Mouse (Mus musculus) heart, postnatal 10 days (tissue): ENCODE results near the gene Dpf2. TPM values are rescaled to one million over a fixed set of nuclear protein-coding genes. Genes with fewer than 3 reads are reported as not detected.

Source experiments
- DNase-seq, 2 experiments: peaks; one replicate each; pipeline ENCODE4 v3.0.0; 2021
- intact Hi-C: fragments of 180-260 bp; cut with DNase I; formaldehyde crosslinking; loops from one replicate; pipeline ENCODE4 v1.15.1; 2025
- total RNA-seq, 2 experiments: library from RNA; stranded (reverse); gene quantifications; 2 replicates each; pipeline ENCODE4 v1.2.3; 2021

The Dpf2 gene
- total RNA-seq, 2 experiments from 2014 or later = 100 to 101 TPM

- intact Hi-C loops = no loop called here
- peak in 1 of 2 experiments; percentile 46 for DNase-seq
Observed at GRCm38 (mm10) chr19:5937836-5938406, 25.1 kb upstream of the Dpf2 start.

GRCm38 (mm10) chr19:5937095-5937835 lies 24.5 kb upstream of the Dpf2 start:
- intact Hi-C loops = no loop called here
- DNase-seq = no peak

GRCm38 (mm10) chr19:5935691-5936090 lies 22.9 kb upstream of the Dpf2 start:
- intact Hi-C loops = no loop called here
- DNase-seq = peak; percentile 61 to 64

GRCm38 (mm10) chr19:5935266-5935665 lies 22.5 kb upstream of the Dpf2 start:
- intact Hi-C loops = no loop called here
- DNase-seq = peak; percentile 77 to 81

GRCm38 (mm10) chr19:5929634-5930596 lies 17.1 kb upstream of the Dpf2 start:
- intact Hi-C loops = no loop called here
- DNase-seq = peak; percentile 81

GRCm38 (mm10) chr19:5928546-5928945 lies 15.7 kb upstream of the Dpf2 start:
- intact Hi-C loops = no loop called here
- DNase-seq = no peak

- no peak for DNase-seq
- intact Hi-C loops = no loop called here
Observed at GRCm38 (mm10) chr19:5928104-5928503, 15.3 kb upstream of the Dpf2 start.

GRCm38 (mm10) chr19:5927532-5927931 lies 14.7 kb upstream of the Dpf2 start:
- intact Hi-C loops = no loop called here
- DNase-seq = no peak

GRCm38 (mm10) chr19:5927026-5927425 lies 14.2 kb upstream of the Dpf2 start:
- DNase-seq = peak in 1 of 2 experiments; percentile 24
- intact Hi-C loops = no loop called here

- intact Hi-C loops = loop anchor here (2.0 kb wide), 1 partner anchor 15 kb away; no protein-coding TSS in a partner anchor
- DNase-seq = peak; percentile 30 to 43
Observed at GRCm38 (mm10) chr19:5925311-5925855, 12.6 kb upstream of the Dpf2 start.

- DNase-seq = peak; percentile 97 to 98
- intact Hi-C loops = loop anchor here (1.0 to 2.0 kb wide), 2 partner anchors 16 to 32 kb away; no protein-coding TSS in a partner anchor
Observed at GRCm38 (mm10) chr19:5924713-5925093, 11.9 kb upstream of the Dpf2 start, which contains the start of gene Cdc42ep2. Gene Cdc42ep2, minus strand, starts transcription at chr19:5924816.

- DNase-seq = peak; percentile 95 to 97
- intact Hi-C loops = loop anchor here (1.0 to 2.0 kb wide), 2 partner anchors 17 to 32 kb away; no protein-coding TSS in a partner anchor
Observed at GRCm38 (mm10) chr19:5923990-5924712, 11.3 kb upstream of the Dpf2 start.

GRCm38 (mm10) chr19:5922963-5923362 lies 10.2 kb upstream of the Dpf2 start:
- DNase-seq = no peak
- intact Hi-C loops = no loop called here

GRCm38 (mm10) chr19:5922119-5922942 lies 9.5 kb upstream of the Dpf2 start:
- peak; percentile 69 to 71 for DNase-seq
- intact Hi-C loops = no loop called here

- intact Hi-C loops = loop anchor here (2.0 kb wide), 1 partner anchor 95 kb away; no protein-coding TSS in a partner anchor
- peak; percentile 30 to 38 for DNase-seq
Observed at GRCm38 (mm10) chr19:5921715-5922114, 8.9 kb upstream of the Dpf2 start.

GRCm38 (mm10) chr19:5912103-5913006 lies 455 bp downstream of the Dpf2 start:
- intact Hi-C loops = no loop called here
- DNase-seq = peak; percentile 99 to 100

- intact Hi-C loops = loop anchor here (2.0 kb wide), 1 partner anchor 17 kb away; the partner anchor contains the start of gene Tigd3
- no peak for DNase-seq
Observed at GRCm38 (mm10) chr19:5911430-5912102, 1.2 kb downstream of the Dpf2 start.
